Mouse (Mus musculus): ENCODE measurements around the gene Cenpb. TPM values are rescaled to one million over a fixed set of nuclear protein-coding genes. Genes with fewer than 3 reads are reported as not detected.
"Not testable (repeated sequence)": the region's sequence is repeated elsewhere in the genome, so short reads cannot be mapped to it uniquely, and the experiment has no call there.

Cenpb gene
- polyA plus RNA-seq (2016; fragmentation: Nextera tagmentation; extraction: Ambion mirVana), result 15.3 and 16.2 TPM in 2 replicates

DNA sequence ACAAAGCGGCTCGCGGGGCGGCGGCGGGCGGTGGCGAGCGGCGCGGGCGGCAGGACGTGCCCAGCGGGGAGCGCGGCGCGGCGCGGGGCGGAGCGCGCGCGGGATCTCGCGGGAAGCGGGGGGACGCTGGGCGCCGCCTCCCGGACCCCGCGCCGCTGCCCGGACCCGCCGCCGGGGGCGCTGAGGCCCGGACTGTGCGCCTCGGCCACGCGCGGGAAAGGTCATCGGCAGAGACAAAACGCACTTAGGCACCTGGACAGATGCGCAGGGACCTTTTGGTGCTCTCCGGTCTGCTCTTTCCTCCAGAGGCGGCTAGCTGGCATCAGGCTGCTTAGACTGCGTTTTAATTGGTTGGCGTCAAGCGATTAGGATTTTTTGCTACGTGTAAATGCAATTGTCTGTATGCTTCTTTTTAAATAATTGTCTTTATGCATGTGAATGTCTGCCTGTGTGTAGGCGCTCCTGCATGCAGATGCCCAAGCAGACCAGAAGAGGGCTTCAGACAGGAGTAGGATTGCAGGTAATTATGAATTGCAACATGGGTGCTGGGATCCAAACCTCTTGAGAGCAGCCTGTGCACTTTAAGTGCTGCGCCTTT lies at the start of gene Cenpb:
Cenpb (minus strand) TSS at position 78 of the 598 bp plus-strand sequence.
- 0 out of 2 replicates have a peak, but pooled peaks cover 2% of the 10 kb centered on the region for H3K9me3 ChIP-seq
- peak within 1 kb of the TSS; percentile 99 for H3K4me2 ChIP-seq
- H3K36me3 ChIP-seq (replicated peaks), result peaks cover 14% of the 10 kb centered on the region
- peak within 1 kb of the TSS; percentile 97 for H3K9ac ChIP-seq
- H3K4me3 ChIP-seq (replicated peaks), result peak within 1 kb of the TSS; percentile 89
- ATAC-seq (ENCODE audit: low FRiP score), result peak; percentile 83
- H3K4me1 ChIP-seq, result peaks cover 38% of the 10 kb centered on the region
- 3% methylated on average over 40 of the region's 57 CpGs for WGBS
- H3K27ac ChIP-seq, result peak within 1 kb of the TSS; percentile 92
- H3K27me3 ChIP-seq, result no peaks in the 10 kb centered on the region

DNA sequence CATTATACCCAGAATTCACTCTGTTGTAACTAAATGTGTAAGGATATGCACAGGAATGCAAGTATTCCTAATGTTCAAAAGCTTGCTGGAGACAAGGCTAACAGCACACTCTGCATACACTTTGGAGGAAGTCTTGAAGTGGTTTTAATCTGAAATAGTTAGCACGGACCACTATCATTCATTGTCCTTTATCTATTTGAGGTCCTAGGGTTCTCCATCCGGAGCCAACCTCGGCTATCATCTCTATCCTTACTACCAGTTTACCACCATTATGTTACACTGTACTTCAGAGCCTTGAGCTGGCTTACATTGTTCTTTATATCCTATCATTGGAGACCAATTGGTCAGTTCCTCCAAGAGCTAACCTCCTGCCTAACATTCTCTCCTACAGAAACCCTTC lies 47.4 kb upstream of the Cenpb start:
- Histone ChIP-seq H3K4me3 (replicated peaks) (no peak overlapping the region), H3K9ac (no peak overlapping the region), H3K4me2 (no peak overlapping the region), H3K4me1 (no peaks in the 10 kb centered on the region), H3K27ac (no peak overlapping the region), H3K27me3 (no peaks in the 10 kb centered on the region), H3K9me3 (no peaks in the 10 kb centered on the region), H3K36me3 (replicated peaks) (no peaks in the 10 kb centered on the region)
- ATAC-seq (ENCODE audit: low FRiP score), result no peak
- WGBS, result 85% methylated on average over 3 of the region's 3 CpGs

GRCm38 (mm10) chr2:131226669-131227068 lies 46.8 kb upstream of the Cenpb start:
- not testable (repeated sequence) for ATAC-seq (ENCODE audit: low FRiP score); H3K9me3 ChIP-seq; H3K36me3 ChIP-seq (replicated peaks); H3K4me3 ChIP-seq (replicated peaks); H3K27ac ChIP-seq; H3K9ac ChIP-seq; H3K4me1 ChIP-seq; H3K4me2 ChIP-seq; H3K27me3 ChIP-seq
- 88% methylated on average over 2 of the region's 2 CpGs for WGBS

- H3K27me3 ChIP-seq, result no peaks in the 10 kb centered on the region
- H3K36me3 ChIP-seq (replicated peaks), result no peaks in the 10 kb centered on the region
- H3K4me1 ChIP-seq, result no peaks in the 10 kb centered on the region
- H3K4me2 ChIP-seq, result no peak overlapping the region
- ATAC-seq (ENCODE audit: low FRiP score), result no peak
- no peaks in the 10 kb centered on the region for H3K9me3 ChIP-seq
- no peak overlapping the region for H3K27ac ChIP-seq
- WGBS, result 91% methylated on average over 6 of the region's 6 CpGs
- H3K4me3 ChIP-seq (replicated peaks), result no peak overlapping the region
- H3K9ac ChIP-seq, result no peak overlapping the region
These were observed 45.3 kb upstream of the Cenpb start for GRCm38 (mm10) chr2:131225178-131225577.

DNA sequence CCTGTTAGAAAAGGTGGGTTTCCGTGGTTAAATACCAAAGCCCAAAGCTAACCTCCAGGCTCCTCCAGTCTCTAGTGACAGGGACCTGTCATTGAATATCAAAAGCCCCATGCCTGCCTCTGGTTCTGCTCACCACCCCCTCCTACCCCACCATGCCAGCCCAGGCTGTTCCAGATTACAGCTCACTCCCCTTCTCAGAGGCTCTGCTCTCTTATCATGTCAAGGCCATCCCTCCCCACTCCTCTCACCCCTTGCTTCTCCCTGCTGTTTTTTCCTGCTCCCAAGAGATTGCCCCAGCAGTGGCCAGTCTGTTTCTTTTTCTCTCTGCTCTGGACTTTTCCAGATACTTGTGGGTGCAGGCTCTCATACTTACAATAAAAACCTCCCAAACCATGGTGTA lies 43.7 kb upstream of the Cenpb start:
- Histone ChIP-seq H3K4me2 (no peak overlapping the region), H3K9me3 (no peaks in the 10 kb centered on the region), H3K27me3 (no peaks in the 10 kb centered on the region), H3K36me3 (replicated peaks) (no peaks in the 10 kb centered on the region), H3K4me3 (replicated peaks) (no peak overlapping the region), H3K9ac (no peak overlapping the region), H3K4me1 (no peaks in the 10 kb centered on the region), H3K27ac (no peak overlapping the region)
- 78% methylated on average over 1 of the region's 1 CpGs for WGBS
- no peak for ATAC-seq (ENCODE audit: low FRiP score)

DNA sequence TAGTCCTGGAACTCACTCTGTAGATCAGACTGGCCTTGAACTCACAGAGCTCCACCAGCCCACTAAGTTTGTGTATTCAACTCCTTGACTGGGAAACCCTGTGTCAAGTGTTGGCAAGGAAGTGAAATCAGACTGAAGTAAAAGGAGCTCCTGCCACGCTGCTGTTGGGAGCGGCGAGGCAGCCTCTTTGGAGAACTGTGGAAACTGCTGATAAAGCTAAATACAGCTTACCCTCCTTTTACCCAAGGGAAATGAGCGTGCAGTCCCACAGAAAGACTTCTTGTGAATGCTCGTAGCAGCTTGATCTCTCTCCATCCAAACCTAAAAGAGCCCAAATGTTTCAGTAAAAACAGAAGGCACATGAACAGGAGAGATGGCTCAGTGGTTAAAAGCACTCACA lies 42.7 kb upstream of the Cenpb start:
- 68% methylated on average over 5 of the region's 5 CpGs for WGBS
- H3K4me3 ChIP-seq (replicated peaks), result no peak overlapping the region
- no peak overlapping the region for H3K4me2 ChIP-seq
- H3K9me3 ChIP-seq, result no peaks in the 10 kb centered on the region
- H3K9ac ChIP-seq, result no peak overlapping the region
- H3K27me3 ChIP-seq, result no peaks in the 10 kb centered on the region
- no peak overlapping the region for H3K27ac ChIP-seq
- no peaks in the 10 kb centered on the region for H3K36me3 ChIP-seq (replicated peaks)
- ATAC-seq (ENCODE audit: low FRiP score), result no peak
- H3K4me1 ChIP-seq, result no peaks in the 10 kb centered on the region

DNA sequence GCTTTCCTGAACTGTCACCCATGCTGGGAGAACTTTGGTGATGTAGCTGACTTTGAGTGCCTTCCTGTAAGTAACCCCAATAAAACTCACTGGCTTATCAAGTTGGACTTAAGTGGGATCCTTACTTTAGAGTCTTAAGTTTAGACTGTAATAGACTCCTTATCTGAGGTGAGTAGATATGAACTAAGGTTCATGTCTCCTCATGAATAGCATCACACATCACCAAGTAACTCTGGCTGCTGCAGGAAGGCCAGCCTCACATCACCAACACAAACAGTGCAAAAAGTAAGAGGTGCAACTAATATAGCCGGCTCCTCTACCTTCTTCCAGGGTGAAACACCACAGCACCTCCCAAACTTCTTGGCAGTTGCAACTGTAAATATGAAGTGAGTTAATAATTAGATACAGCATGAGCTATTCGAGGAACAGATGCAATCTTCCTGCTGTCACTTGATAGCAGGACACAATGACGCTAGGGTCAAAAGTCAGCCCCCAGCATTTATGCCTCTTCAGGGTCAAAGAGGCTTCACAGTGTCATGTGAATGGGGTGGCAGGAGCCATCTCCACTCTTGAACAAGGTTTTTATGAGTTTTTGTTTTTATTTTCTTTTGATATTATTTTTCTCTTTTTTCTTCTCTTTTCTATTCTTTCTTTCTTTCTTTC lies 42.1 kb upstream of the Cenpb start:
- Histone ChIP-seq H3K4me2 (no peak overlapping the region), H3K36me3 (replicated peaks) (no peaks in the 10 kb centered on the region), H3K4me1 (no peaks in the 10 kb centered on the region), H3K9ac (no peak overlapping the region), H3K27me3 (no peaks in the 10 kb centered on the region), H3K9me3 (no peaks in the 10 kb centered on the region), H3K4me3 (replicated peaks) (no peak overlapping the region), H3K27ac (no peak overlapping the region)
- no peak for ATAC-seq (ENCODE audit: low FRiP score)
- 79% methylated on average over 3 of the region's 3 CpGs for WGBS

- H3K4me2 ChIP-seq, result no peak overlapping the region
- H3K9me3 ChIP-seq, result no peaks in the 10 kb centered on the region
- no peak overlapping the region for H3K4me3 ChIP-seq (replicated peaks)
- H3K9ac ChIP-seq, result no peak overlapping the region
- H3K36me3 ChIP-seq (replicated peaks), result no peaks in the 10 kb centered on the region
- no peak overlapping the region for H3K27ac ChIP-seq
- no peak for ATAC-seq (ENCODE audit: low FRiP score)
- no peaks in the 10 kb centered on the region for H3K27me3 ChIP-seq
- H3K4me1 ChIP-seq, result no peaks in the 10 kb centered on the region
- WGBS, result 90% methylated on average over 4 of the region's 4 CpGs
These were observed 40.2 kb upstream of the Cenpb start for GRCm38 (mm10) chr2:131220030-131220429.

GRCm38 (mm10) chr2:131215941-131216858 lies 36.3 kb upstream of the Cenpb start:
- Histone ChIP-seq H3K27me3 (no peaks in the 10 kb centered on the region), H3K36me3 (replicated peaks) (peaks cover 14% of the 10 kb centered on the region; the same call in 1 of the 2 replicates), H3K4me3 (replicated peaks) (no peak overlapping the region), H3K27ac (no peak overlapping the region), H3K9ac (no peak overlapping the region), H3K4me2 (no peak overlapping the region), H3K4me1 (peaks cover 2% of the 10 kb centered on the region), H3K9me3 (no peaks in the 10 kb centered on the region)
- ATAC-seq (ENCODE audit: low FRiP score), result no peak
- WGBS, result 90% methylated on average over 7 of the region's 7 CpGs

GRCm38 (mm10) chr2:131213773-131214172 lies 33.9 kb upstream of the Cenpb start:
- Histone ChIP-seq H3K4me3 (replicated peaks) (no peak overlapping the region), H3K27ac (no peak overlapping the region), H3K36me3 (replicated peaks) (peaks cover 14% of the 10 kb centered on the region; the same call in 1 of the 2 replicates), H3K9me3 (no peaks in the 10 kb centered on the region), H3K27me3 (no peaks in the 10 kb centered on the region), H3K9ac (no peak overlapping the region), H3K4me1 (peaks cover 13% of the 10 kb centered on the region), H3K4me2 (no peak overlapping the region)
- 86% methylated on average over 7 of the region's 7 CpGs for whole genome bisulfite sequencing
- no peak for ATAC-seq (ENCODE audit: low FRiP score)

DNA sequence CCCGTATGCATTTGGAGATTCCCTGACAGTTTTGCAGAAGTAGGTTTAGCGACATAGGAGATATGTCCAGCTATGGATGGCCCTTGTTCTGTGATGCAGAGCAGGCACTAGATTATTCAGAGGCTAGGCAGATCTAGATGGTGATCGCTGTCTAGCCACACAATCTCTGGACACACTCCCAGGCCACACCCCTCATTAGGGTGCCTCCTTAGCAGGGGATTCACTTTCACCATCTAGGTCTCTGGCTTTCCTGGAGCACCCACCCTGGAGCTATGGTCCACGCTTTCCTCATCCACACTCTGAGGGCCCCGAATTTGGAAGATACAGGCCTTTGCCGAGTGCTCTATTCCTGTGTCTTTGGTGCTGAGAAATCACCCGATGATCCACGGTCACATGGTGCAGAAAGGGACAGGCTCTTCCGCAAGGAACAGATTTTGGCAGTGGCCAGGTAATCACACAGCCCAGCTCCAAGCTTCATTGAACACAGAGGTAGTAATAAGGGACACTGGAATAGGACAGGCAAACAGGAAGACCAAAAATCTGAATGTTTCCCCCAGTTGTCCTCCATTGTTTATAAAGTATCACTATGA lies 31.3 kb upstream of the Cenpb start:
- ATAC-seq (ENCODE audit: low FRiP score), result no peak
- H3K27me3 ChIP-seq, result no peaks in the 10 kb centered on the region
- H3K27ac ChIP-seq, result no peak overlapping the region
- H3K4me2 ChIP-seq, result peak overlapping the region; percentile 65
- peak overlapping the region; percentile 55 for H3K4me3 ChIP-seq (replicated peaks)
- peaks cover 14% of the 10 kb centered on the region; the same call in 1 of the 2 replicates for H3K36me3 ChIP-seq (replicated peaks)
- WGBS, result 75% methylated on average over 9 of the region's 9 CpGs
- peaks cover 13% of the 10 kb centered on the region for H3K4me1 ChIP-seq
- H3K9ac ChIP-seq, result peak overlapping the region; percentile 64
- no peaks in the 10 kb centered on the region for H3K9me3 ChIP-seq
